Mouse (Mus musculus): ENCODE results near the gene Tnip3. TPM values are rescaled to one million over a fixed set of nuclear protein-coding genes. Genes with fewer than 3 reads are reported as not detected.

Tnip3 gene
- not detected in 2 replicates for polyA plus RNA-seq (2016; fragmentation: Nextera tagmentation; extraction: Ambion mirVana)

DNA sequence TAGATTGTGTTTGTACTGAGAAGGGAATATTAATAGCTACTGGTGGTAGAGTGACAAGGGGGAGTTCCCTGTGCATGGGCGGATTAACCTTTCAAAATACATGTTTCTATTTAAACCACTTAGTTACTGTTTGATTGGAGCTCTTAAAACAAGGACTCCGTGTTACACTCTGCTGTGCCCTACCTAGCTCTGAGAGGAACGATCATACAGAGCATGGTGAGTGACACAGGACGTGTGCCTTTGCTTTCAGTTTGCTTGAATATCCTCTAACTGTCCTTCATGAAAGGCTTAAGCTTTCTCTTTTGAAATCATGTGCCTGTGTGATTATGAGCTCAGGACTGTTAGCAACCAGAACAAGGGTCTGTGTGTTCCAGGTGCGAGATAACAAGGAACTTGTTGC lies at the start of gene Tnip3:
Gene Tnip3 (plus strand): TSS at position 122 of the 400 bp plus-strand sequence.
- H3K9me3 ChIP-seq (replicated peaks), result no peaks in the 10 kb centered on the region
- 87% methylated on average over 5 of the region's 5 CpGs for WGBS
- ATAC-seq (ENCODE audit: low FRiP score), result no peak
- no peaks in the 10 kb centered on the region for H3K36me3 ChIP-seq
- H3K4me2 ChIP-seq (replicated peaks), result no peak within 1 kb of the TSS
- H3K27ac ChIP-seq, result no peak within 1 kb of the TSS
- H3K27me3 ChIP-seq, result no peaks in the 10 kb centered on the region
- no peaks in the 10 kb centered on the region for H3K4me1 ChIP-seq
- no peak within 1 kb of the TSS for H3K9ac ChIP-seq
- no peak within 1 kb of the TSS for H3K4me3 ChIP-seq

DNA sequence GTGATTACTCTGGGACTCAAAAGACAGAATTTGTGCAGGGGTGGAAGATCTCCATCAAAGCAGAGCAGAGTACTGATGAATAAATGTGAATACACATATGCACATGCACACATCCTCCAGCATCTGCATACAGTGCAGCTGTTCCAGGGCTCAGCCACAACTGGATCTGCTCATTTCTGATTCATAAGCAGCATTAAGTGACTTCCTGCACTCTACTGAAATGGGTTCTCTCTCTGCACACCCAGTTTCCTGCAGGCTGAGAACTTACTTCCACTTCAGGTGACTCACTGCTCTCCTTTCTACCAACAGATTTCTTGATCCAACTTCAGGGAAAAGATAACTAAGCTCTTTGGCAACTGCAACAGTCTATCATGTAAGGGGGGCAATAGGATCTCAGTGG lies 26.3 kb upstream of the Tnip3 start:
- Histone ChIP-seq H3K4me2 (replicated peaks) (no peak overlapping the region), H3K27ac (no peak overlapping the region), H3K27me3 (no peaks in the 10 kb centered on the region), H3K4me3 (no peak overlapping the region), H3K4me1 (no peaks in the 10 kb centered on the region), H3K36me3 (no peaks in the 10 kb centered on the region), H3K9ac (no peak overlapping the region), H3K9me3 (replicated peaks) (no peaks in the 10 kb centered on the region)
- ATAC-seq (ENCODE audit: low FRiP score), result no peak

DNA sequence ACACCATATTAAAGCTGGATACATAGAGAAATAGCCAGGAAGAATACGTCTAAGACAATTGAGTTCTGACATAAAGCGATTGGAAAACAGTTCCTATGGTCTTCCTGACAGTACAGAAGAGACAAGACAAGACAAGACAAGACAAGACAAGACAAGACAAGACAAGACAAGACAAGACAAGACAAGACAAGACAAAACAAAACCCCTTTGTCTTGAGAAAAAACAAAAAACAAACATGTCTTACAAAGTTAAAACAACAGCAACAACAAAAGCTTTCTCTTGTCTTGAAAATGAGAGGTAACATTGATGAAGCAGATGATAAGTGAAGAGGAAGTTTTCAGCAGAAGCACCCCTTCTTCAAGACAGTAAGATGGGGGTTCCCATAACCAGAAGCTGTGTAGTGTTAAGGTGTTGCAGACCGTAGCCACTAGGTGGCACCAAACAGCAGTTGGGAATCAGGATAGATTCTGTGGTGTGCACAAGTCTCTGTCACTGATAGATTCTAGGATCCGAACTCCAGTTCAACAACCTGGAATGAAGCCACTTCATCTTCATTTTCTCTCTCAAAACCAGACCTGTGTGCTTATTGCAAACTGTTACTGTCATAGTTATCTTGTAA lies 15.0 kb upstream of the Tnip3 start:
- Histone ChIP-seq H3K9me3 (replicated peaks) (no peaks in the 10 kb centered on the region), H3K4me3 (no peak overlapping the region), H3K27me3 (no peaks in the 10 kb centered on the region), H3K36me3 (no peaks in the 10 kb centered on the region), H3K4me1 (no peaks in the 10 kb centered on the region), H3K4me2 (replicated peaks) (no peak overlapping the region), H3K27ac (no peak overlapping the region), H3K9ac (no peak overlapping the region)
- WGBS, result 38% methylated on average over 4 of the region's 4 CpGs
- peak; percentile 81 for ATAC-seq (ENCODE audit: low FRiP score)

DNA sequence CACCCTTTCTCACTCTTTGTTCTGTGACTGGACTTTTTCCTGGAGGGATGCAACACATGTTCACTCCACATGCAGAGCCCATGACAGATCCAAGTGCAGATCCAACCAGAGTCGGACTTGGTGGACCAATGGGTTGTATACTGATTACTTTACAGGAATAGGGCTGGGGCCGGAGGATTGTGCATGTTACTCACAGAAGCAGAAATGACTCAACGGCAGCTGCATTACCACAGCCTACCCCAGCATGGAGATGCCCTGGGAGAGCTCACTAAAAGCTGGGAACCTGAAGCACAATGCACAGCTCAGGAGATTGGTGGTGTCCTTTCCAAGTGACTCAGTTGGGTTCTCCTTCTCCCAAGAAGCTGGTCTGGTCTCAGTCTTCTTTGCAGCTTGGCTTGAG lies 11.3 kb upstream of the Tnip3 start:
- H3K27me3 ChIP-seq, result no peaks in the 10 kb centered on the region
- H3K9ac ChIP-seq, result no peak overlapping the region
- no peaks in the 10 kb centered on the region for H3K4me1 ChIP-seq
- no peak overlapping the region for H3K4me3 ChIP-seq
- H3K27ac ChIP-seq, result no peak overlapping the region
- WGBS, result 86% methylated on average over 3 of the region's 3 CpGs
- no peak overlapping the region for H3K4me2 ChIP-seq (replicated peaks)
- no peak for ATAC-seq (ENCODE audit: low FRiP score)
- no peaks in the 10 kb centered on the region for H3K36me3 ChIP-seq
- H3K9me3 ChIP-seq (replicated peaks), result no peaks in the 10 kb centered on the region

DNA sequence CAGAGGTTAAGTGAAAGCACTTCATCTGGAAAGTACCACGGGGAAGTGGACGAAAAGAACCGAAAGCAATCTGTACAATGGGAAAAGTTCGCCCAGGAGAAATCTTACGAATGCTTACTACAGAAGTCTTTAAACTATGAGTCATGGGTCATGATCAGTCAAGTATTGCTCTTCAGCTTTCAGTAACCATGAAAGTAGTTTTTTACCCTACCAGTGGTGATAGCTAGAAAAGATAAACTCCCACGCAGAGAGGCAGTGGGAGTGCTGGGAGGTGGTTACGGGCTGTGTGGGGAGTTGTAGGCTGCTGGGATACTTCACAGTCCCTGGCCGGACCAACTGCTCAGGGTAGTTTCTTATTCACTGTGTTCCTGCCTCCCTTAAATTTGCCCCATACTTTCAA lies 8.4 kb upstream of the Tnip3 start:
- WGBS, result 92% methylated on average over 8 of the region's 8 CpGs
- Histone ChIP-seq H3K9ac (no peak overlapping the region), H3K9me3 (replicated peaks) (no peaks in the 10 kb centered on the region), H3K36me3 (no peaks in the 10 kb centered on the region), H3K27ac (no peak overlapping the region), H3K4me1 (no peaks in the 10 kb centered on the region), H3K4me2 (replicated peaks) (no peak overlapping the region), H3K4me3 (no peak overlapping the region), H3K27me3 (no peaks in the 10 kb centered on the region)
- no peak for ATAC-seq (ENCODE audit: low FRiP score)

DNA sequence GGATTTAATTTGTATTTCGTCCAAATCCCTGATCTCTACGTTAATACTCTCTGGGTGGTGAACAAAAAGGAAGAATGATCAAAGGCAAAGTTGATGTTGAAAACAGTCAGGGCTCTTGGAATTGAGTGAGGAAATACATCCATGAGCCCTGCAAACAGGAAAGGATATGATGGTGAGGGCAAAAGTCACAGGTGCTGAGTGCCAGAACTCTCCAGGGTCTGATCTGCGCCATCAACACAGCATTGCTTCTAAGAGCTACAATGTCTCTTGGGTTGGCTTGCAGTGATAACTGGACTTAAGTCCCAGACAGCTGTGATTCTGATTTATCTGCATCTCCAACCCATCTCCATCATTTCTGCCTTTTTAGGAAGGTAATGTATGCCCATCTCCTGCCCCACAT lies 4.3 kb upstream of the Tnip3 start:
- no peak overlapping the region for H3K4me3 ChIP-seq
- no peak overlapping the region for H3K9ac ChIP-seq
- no peaks in the 10 kb centered on the region for H3K36me3 ChIP-seq
- H3K9me3 ChIP-seq (replicated peaks), result no peaks in the 10 kb centered on the region
- H3K27me3 ChIP-seq, result no peaks in the 10 kb centered on the region
- no peak for ATAC-seq (ENCODE audit: low FRiP score)
- H3K4me2 ChIP-seq (replicated peaks), result no peak overlapping the region
- no peak overlapping the region for H3K27ac ChIP-seq
- no peaks in the 10 kb centered on the region for H3K4me1 ChIP-seq
- WGBS, result 82% methylated on average over 3 of the region's 3 CpGs

DNA sequence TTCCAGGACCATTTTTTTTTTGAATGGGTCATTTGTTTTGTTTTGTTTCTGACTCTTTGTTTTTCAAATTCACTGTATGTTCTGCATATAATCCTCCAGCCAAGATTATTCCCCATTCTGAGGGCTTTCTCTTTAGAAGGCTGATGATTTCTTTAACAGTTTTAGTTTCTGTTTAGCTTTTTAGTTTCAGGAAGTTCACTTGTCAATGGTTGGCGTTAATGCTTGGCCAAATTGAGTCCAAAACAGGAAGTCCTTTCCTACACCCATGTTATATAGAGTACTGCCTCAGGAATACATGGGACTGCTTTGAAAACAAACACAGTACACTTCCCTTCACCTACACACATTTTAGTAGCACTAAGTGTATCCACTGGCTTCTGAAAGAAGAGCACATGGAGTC lies 2.8 kb downstream of the Tnip3 start:
- no peaks in the 10 kb centered on the region for H3K9me3 ChIP-seq (replicated peaks)
- WGBS, result 83% methylated on average over 1 of the region's 1 CpGs

DNA sequence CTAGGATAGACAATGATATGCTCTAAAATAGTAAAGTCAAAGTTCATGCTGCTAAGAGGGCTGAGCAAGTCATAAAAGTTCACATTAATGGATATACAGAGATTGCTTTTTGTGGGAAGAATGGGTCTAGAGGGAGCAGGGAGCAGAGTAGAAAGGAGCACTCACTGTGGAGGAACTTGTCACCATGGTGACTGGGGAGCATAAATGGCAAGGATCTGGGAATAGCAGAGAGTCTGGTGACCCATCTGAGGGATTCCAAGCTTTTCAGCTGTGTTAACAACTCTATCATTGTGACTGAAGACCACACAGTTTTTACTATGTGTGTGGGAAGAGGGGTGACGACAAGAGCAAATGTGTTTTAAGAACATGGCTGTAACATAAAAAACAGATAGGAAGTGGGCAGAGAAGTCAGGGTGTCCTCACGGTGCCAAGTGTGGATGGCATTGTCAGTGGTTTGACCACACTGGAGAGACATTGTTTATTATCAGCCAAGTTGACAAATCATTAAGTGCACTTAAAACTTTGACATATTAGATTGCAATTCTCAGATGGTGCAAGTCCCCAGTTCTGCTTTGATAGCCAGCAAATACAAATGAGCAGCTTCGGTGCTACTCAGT lies 6.2 kb downstream of the Tnip3 start:
- H3K4me1 ChIP-seq, result no peaks in the 10 kb centered on the region
- no peak overlapping the region for H3K4me3 ChIP-seq
- no peaks in the 10 kb centered on the region for H3K9me3 ChIP-seq (replicated peaks)
- no peaks in the 10 kb centered on the region for H3K27me3 ChIP-seq
- WGBS, result 79% methylated on average over 3 of the region's 3 CpGs
- H3K4me2 ChIP-seq (replicated peaks), result no peak overlapping the region
- ATAC-seq (ENCODE audit: low FRiP score), result no peak
- no peak overlapping the region for H3K9ac ChIP-seq
- no peaks in the 10 kb centered on the region for H3K36me3 ChIP-seq
- H3K27ac ChIP-seq, result no peak overlapping the region

More for the DNA sequence above, 2.8 kb downstream of the Tnip3 start:
- Histone ChIP-seq H3K4me1 (no peaks in the 10 kb centered on the region), H3K27me3 (no peaks in the 10 kb centered on the region), H3K4me2 (replicated peaks) (no peak overlapping the region), H3K27ac (no peak overlapping the region), H3K4me3 (no peak overlapping the region), H3K9ac (no peak overlapping the region), H3K36me3 (no peaks in the 10 kb centered on the region)
- no peak for ATAC-seq (ENCODE audit: low FRiP score)

DNA sequence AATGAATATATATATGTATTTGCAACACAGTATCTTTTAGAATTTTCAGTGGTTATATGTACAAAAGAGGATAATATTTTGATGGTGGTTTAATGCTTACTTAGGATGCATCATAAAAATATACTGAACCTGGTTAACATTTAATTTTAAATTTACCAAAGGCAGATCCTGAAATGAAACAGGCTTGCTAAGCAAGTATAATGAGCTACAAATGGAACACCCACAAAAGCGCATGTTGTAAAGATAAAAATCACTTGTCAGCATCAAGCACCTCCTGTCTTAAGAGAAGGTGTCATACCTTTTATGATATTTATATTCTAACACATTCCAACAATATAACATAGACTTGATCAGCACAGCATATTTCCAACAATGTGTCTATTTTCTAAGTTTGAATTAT lies 8.6 kb downstream of the Tnip3 start:
- Histone ChIP-seq H3K9ac (no peak overlapping the region), H3K4me2 (replicated peaks) (no peak overlapping the region), H3K27me3 (no peaks in the 10 kb centered on the region), H3K36me3 (no peaks in the 10 kb centered on the region), H3K4me3 (no peak overlapping the region), H3K4me1 (peaks cover 5% of the 10 kb centered on the region; the same call in 1 of the 2 replicates), H3K27ac (no peak overlapping the region), H3K9me3 (replicated peaks) (no peaks in the 10 kb centered on the region)
- 94% methylated on average over 1 of the region's 1 CpGs for WGBS
- ATAC-seq (ENCODE audit: low FRiP score), result no peak

DNA sequence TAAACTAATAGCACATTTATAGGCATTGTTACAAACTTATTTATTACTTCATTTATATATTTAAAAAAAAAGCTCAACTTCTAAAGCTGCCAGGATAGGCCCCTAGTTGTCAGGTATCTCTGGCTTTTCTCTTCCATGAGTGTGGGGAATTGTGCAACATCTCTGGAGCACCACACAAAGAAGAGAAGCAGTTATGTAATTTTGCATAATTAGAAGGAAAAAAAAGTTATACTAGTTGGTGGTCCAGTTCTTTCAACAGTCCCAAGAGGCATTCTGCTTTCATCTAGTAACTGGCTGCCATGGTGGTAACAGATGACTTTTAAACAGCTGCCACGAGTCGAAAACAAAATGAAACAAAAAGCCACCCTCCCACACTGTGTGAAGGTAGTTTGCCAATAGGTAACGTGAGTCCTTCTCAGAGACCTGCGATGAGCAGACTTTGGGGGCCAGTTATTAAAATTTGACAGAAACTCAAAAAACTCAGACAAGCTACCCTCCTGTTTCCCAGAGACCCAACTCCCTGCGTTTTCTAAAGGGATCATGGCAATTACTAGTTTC lies 12.3 kb downstream of the Tnip3 start:
- no peak overlapping the region for H3K9ac ChIP-seq
- no peak overlapping the region for H3K4me3 ChIP-seq
- peaks cover 5% of the 10 kb centered on the region; the same call in 1 of the 2 replicates for H3K4me1 ChIP-seq
- H3K4me2 ChIP-seq (replicated peaks), result no peak overlapping the region
- ATAC-seq (ENCODE audit: low FRiP score), result no peak
- no peak overlapping the region for H3K27ac ChIP-seq
- H3K36me3 ChIP-seq, result no peaks in the 10 kb centered on the region
- no peaks in the 10 kb centered on the region for H3K27me3 ChIP-seq
- WGBS, result 57% methylated on average over 5 of the region's 5 CpGs
- no peaks in the 10 kb centered on the region for H3K9me3 ChIP-seq (replicated peaks)

DNA sequence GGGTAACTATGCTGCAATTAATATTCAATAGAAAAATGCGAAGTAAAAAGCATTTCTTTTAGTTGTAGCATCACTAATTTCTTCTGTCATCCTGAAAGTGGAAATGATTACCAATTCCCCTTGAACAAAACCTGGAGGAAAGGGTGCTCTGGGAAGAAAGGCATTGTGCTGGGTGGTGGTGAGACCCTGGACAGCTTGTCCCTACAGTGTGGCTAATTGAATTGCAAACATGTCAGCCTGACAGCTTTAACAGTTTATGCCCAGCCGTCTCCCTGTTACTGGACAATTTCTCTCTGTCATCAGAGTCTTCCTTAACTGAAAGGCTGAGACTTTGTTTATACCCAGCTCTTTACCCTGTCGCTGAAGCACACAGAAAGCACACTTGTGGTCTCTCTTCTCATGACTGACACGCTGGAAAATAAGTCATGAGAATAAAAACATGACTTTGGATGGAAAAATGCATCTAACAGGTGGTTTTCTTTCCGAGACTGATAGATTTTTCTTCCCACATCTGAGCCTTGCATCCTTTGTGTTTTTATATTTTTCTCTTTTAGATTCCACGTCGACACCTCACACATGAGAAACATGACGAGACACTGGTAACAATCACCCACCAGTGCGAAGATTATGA lies 13.0 kb downstream of the Tnip3 start:
- H3K4me3 ChIP-seq, result no peak overlapping the region
- H3K9ac ChIP-seq, result no peak overlapping the region
- H3K27me3 ChIP-seq, result no peaks in the 10 kb centered on the region
- peaks cover 5% of the 10 kb centered on the region; the same call in 1 of the 2 replicates for H3K4me1 ChIP-seq
- peak; percentile 73 for ATAC-seq (ENCODE audit: low FRiP score)
- no peak overlapping the region for H3K4me2 ChIP-seq (replicated peaks)
- no peaks in the 10 kb centered on the region for H3K9me3 ChIP-seq (replicated peaks)
- H3K36me3 ChIP-seq, result no peaks in the 10 kb centered on the region
- H3K27ac ChIP-seq, result no peak overlapping the region
- WGBS, result 65% methylated on average over 9 of the region's 9 CpGs

DNA sequence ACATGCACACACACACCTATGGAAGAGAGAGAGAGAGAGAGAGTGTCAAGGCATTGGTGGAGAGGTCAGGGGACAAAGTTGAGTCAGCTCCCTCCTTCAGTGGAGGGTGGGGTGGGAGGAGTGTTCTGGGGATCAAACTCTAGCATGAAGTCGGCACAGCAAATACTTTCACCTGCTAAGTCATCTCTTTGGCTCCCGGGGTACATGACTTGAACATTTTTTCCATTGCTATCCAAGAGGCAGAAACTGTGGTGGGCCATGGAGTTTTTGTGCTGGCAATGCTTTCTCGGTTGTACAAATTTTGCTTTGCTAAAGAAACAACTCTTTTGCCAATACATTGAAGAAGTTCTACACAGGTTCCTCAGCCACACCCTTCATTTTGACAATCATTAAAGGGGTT lies 13.8 kb downstream of the Tnip3 start:
- Histone ChIP-seq H3K4me3 (no peak overlapping the region), H3K9me3 (replicated peaks) (no peaks in the 10 kb centered on the region), H3K36me3 (no peaks in the 10 kb centered on the region), H3K4me2 (replicated peaks) (no peak overlapping the region), H3K4me1 (peaks cover 5% of the 10 kb centered on the region; the same call in 1 of the 2 replicates), H3K27ac (no peak overlapping the region), H3K9ac (no peak overlapping the region), H3K27me3 (no peaks in the 10 kb centered on the region)
- 72% methylated on average over 3 of the region's 3 CpGs for WGBS
- ATAC-seq (ENCODE audit: low FRiP score), result no peak

All from hindbrain, embryonic 12.5 days (tissue).